Mouse (Mus musculus) T-helper 1 cell (primary cell): ENCODE data around the gene Cdca7l.
"Not testable (repeated sequence)": the region's sequence is repeated elsewhere in the genome, so short reads cannot be mapped to it uniquely, and the experiment has no call there.

Experiments used
- in situ Hi-C: fragments of 300-600 bp; cut with MboI, MseI; formaldehyde crosslinking; loops from one replicate; pipeline ENCODE4 v1.15.1; 2025; ENCODE audit warnings: high pct_unique_total_duplicates

Gene Cdca7l

DNA sequence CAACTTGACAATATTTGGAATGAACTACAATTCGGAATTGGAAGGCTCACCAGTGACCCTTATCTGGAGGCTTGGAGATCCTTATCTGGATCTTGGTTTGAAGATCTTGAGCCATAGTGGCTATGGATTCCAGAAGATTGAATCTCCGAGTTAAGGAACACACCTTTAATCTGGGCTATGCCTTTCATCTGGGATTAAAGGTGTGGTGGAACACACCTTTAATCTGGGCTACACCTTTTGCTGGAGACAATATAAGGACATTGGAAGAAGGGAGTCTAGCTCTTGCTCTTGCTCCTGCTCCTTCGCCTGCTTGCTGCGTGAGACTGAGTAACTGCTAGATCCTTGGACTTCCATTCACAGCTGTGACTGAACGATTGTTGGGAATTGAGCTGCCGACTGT lies at the start of gene Cdca7l:
TSS of gene Cdca7l (plus strand) at position 301 of the 400 bp plus-strand sequence.
- in situ Hi-C loops = not testable (repeated sequence)

DNA sequence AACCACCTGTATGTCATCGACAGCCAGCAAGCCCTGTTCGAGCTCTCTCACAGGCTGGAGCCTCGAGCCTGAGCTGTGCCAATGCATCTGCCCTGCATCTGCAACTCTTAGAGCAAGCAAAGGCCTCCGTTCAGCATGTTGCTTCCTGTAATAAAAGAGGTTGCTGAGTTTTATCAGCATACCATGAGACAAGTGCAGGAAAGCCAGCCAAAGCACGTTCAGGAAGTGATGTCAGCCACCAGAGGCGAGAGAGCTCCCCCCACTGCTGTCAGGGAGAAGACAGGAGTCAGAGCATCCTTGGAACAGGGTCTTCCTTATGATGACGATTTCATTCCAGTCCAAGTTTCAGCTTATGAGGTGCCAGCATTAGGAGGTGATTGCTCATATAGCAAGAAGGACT lies 48.1 kb upstream of the Cdca7l start:
- in situ Hi-C loops = no loop called here

DNA sequence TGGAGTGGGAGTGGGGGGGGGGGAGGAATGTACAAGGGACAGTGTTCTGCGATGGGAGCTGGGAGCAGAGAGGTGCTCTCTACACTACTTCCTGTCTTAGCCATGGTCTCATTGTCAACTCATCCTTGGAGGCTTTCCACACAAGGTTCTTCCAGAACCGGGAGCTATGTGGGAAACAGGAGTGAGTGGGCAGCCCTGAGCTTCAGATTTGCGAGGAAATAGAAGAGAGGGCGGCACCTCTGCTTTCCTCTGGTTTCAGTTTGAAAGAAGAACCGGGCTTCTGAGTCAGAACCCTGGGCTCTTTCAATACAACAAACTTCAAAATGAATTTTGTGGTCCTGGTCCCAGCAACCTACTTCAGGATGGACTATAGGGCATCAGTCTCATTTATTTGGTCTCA lies 43.7 kb upstream of the Cdca7l start:
- in situ Hi-C loops = loop anchor here (5.0 kb wide), 2 partner anchors 163 to 358 kb away; no protein-coding TSS in a partner anchor

DNA sequence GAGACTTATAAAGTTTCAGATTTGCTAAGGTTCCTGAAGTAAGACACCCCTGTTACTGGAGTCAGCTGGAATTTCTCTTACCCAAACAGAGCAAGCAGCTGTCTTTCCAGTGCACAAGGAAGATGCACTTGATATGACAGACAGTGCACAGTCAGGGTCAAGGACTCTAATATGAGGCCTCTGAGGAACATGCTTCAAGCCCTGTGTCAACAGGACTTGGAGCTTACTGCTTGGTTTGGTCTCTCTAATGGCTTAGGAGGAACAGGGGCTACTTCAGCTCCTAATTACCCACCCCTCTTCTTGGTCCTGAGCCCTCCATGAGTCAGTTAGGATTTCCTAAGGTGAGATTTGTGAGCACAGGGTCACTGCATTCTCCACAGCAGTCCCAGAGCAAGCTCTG lies 43.2 kb upstream of the Cdca7l start:
- in situ Hi-C loops = loop anchor here (5.0 kb wide), 2 partner anchors 164 to 359 kb away; no protein-coding TSS in a partner anchor

DNA sequence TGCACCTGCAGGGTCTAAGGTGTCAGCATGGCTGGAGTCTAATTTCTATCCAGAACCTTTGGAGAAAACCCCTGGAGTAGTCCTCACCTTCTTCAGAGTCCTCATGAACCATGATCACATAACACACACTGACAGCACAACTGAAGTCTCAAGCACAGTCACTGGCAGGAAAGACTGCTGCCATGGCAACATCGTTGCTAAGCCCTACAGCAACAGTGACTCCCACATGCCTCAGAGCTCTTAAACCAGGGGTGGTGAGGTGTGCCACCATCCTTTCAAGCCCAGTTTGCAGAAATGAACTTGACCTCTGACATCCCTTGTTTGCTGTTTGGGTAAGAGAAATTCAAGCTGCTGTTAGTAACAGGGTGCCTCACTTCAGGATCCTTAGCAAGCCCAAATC lies 42.4 kb upstream of the Cdca7l start:
- in situ Hi-C loops = loop anchor here (5.0 kb wide), 2 partner anchors 164 to 359 kb away; no protein-coding TSS in a partner anchor

DNA sequence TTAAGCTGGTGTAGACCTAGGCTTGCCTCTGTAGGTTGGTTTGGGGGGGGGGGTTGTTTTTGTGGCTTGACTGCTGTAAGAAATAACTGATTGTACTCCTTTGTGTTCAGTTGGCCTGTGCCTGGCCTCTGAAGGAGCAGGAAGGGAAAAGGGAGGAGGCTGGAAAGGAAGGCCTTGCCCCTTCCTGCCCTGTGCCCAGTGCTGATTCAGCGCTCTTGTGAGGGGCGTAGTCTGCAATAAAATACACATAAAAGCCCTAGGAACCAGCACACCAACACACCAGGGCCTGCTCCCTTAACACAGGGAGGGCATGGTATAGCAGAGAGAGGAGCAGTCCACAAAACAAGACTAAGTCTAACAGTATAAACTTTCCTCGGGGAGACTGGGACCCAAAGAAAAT lies 40.8 kb upstream of the Cdca7l start:
- in situ Hi-C loops = loop anchor here (5.0 kb wide), 2 partner anchors 166 to 361 kb away; no protein-coding TSS in a partner anchor

DNA sequence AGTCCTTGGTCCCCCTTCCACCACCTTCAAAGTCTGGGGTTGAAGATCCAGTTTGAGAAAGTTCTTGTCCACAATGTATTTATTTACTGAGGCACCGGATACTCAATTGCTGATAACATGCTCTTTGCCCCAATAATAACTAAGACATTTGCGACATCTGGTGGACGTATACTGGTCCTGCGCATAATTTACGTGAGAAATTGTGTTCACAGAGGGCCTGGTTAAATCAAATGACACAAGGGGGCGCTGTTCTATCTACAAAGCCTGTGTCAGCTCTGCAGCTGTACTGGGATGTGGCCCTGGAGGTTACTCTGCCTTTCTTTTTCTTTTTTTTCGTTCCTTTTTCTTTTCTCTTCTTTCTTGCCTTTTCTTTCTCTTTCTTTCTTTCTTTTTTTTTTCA lies 39.2 kb upstream of the Cdca7l start:
- in situ Hi-C loops = loop anchor here (5.0 kb wide), 2 partner anchors 168 to 363 kb away; no protein-coding TSS in a partner anchor

DNA sequence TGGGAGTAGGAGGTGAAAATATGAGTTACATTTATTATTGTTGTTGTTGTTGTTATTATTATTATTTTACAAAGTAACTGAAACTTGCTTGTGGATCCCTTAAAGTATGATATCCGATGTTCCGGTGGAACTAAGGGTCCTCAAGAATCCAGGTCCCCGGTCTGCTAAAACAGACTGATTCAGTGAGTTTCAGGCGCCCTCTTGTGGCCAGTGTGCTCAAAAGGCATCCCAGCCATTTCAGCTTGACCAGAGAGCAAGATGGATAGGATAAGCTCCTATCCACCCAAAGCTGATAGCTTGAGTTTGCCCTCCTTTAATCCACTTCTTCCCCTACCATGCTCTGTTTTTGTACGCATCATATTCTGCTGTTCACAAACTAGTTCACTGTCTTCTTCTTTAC lies 35.0 kb upstream of the Cdca7l start:
- in situ Hi-C loops = no loop called here

DNA sequence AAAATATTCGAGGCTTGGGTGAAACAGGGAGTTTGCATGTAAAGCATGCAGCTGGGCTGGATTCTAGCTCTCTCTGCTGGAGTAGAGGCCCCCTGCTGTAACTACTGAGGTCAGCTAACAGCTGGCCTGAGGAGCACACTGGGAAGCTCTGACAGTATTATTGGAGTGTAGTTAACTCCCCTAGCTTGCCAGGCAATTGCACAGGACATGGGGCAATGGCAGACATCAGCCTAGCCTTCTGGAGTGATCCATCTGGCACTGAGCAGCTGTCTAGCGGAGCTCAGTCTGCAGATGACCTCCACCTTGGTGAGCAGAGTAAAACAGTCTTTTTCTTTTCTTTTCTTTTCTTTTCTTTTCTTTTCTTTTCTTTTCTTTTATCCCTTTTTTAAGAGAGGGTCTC lies 33.9 kb upstream of the Cdca7l start:
- in situ Hi-C loops = no loop called here

DNA sequence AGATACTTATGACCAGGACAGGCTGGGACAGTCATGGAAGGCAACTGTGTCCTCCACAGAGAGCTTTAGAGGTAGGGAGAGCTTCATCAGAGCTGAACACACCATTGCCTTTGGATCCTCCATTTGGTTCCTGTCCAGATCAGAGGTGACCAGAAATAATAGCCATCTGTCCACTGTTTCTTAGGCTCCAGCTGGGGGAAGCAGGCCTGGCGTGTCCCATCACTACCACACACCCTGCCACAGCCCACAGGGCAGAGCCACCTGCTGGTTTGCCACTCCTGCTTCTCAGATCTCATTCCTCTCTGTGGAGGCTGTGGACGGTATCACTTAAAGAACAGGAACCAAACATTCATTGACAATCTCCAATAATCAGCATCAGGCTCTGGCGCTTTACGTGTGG lies 32.9 kb upstream of the Cdca7l start:
- in situ Hi-C loops = no loop called here

DNA sequence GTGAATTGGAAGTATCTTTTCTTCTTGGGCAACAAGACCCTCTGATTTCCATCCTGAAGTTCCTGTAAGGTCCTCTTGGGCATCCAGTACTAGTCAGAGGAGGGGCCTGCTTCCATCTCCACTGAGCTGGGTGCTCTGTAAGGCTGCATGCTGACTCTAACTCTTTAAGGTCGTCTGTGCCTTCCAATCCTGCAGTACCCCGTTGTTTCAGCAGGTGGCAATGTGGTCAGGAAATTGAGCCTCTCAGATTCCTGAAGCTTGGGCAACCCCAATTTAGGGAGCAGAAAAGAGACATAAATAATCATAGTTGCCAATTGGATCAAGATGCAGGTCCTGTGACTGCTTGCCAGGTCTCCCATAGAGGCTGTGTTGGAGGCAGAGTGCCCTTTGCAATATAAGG lies 31.5 kb upstream of the Cdca7l start:
- in situ Hi-C loops = no loop called here

DNA sequence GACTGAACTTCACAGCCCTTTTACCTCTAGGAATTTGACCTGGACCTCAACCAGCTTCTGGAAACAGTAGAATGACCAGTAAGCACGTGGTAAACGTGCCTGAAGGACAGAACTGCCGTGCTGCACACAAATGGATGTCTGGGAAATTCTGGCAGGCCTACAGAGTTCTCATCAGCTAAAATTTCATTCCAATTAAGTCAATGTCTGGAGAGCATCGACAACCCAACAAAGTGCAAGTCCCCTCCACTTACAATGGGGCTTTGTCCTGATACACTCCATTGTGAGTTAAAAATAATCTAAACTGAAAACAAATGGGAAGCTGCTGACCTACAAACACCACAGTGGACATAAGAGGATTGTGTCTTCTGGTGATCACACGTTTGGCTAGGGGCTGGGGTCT lies 27.2 kb upstream of the Cdca7l start:
- in situ Hi-C loops = no loop called here

DNA sequence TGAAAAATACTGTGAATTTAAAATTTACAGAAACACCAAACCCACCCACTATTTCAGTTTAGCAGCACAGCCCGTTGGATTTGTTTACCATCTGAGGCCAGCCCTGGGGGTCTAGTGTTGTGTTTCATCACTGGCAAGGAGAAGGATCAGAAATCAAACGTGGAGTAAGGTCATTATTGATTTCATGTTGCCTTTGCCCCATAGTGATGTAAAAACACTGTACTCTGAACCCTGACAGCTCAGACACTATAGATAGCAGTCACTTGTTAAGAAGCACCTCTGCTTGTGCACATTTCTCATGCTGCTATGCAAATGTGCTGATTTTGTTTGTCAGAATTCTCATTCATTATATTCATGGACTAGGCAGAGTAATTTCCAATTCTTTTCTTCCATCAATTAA lies 22.7 kb upstream of the Cdca7l start:
- in situ Hi-C loops = no loop called here

DNA sequence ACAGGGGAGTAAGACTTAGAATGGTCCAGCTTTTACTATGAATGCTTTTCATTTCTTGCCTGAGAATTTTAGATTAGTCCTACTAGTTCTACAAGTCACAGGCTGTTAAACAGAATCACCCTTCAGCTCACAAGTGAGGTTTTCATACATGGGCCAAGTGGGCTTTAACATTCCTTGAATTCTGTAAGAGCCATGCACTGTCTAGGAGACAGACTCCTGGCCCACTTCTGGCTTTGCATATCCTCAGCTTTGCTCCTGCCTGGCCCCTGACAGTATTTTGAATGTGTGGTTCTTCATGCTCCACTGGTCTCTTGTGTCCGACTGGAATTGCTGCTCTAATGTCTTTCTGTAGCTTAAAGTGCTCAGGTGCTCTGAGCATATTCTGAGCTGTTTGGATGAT lies 20.7 kb upstream of the Cdca7l start:
- in situ Hi-C loops = no loop called here

DNA sequence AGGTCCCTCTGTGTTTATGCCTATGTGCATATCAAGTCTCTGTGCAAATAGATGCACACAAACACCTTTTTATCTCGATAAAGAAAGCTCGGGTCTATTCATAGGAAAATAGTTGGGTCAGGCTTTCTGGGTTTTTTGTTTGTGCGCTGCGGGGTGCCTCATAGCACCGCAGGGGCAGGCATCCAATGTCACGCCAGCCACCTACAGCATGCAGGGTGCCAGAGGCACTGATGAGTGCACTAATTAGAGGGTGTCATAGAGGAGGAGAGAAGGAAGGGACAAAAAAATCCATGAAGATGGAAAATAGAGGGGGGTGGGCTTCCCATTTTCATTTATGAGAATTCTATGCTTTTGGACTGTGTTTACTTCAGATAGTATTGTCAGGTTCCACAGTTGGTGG lies 17.5 kb upstream of the Cdca7l start:
- in situ Hi-C loops = no loop called here

DNA sequence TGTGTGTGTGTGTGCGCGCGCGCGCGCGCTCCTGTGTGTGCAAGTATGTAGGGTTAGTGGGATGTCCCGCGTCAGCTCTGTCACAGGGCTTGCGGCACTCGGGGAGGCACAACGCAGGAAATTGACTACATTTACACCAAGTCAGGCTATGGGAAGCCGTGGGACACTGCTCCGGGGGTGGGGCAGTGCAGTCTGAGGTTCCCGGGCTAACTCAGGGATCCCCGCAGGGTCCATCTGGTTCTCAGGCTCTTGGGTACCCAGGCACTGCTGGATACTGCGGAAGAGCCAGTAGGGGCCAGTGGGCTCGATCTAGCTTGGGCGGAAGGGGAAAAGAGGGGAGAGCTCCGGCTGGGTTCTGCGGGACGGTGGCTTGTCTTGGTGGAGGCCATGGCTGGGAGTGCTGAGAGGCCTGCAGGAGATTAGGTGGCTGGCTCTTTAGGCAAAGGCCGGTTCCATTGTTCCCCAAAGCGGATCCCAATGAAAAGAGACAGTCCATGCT lies 15.5 kb upstream of the Cdca7l start:
- in situ Hi-C loops = no loop called here

DNA sequence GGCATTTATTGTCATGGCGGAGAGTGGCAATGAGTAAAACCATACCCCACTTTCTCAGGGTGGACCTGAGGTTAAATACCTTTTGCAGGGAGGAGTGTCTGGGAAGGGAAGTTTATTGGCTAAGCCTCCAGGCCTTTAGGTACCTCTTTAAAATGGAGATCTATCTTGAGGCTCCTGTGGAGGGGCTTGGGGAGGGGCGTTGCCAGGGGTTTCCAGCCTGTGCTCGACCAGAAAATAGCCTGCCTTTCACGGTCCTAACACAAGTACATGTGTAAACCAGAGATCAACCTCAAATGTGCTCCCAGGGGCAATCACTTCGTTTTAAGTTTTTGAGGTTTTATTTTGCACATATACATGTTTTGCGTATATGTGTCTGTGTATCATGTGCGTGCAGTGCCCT lies 15.1 kb upstream of the Cdca7l start:
- in situ Hi-C loops = no loop called here

DNA sequence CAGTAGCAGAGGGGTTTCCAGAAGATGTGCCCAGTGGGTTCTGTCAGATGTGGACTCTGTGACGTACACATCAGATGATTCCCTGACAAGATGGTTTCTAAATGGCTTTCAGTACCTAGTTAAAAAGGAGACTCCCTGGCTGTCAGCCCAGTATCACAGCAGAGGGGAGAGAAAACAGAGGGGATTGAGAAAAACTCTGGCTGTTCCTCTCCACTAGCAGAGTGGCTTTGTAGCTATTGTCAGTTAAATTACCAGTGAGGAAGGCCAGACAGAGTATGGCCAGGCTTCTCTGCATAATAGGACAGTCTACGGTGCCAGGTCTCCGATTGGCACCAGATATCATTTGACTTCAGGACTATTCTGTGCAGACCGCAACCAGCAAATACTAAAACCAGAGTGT lies 8.8 kb upstream of the Cdca7l start:
- in situ Hi-C loops = no loop called here

DNA sequence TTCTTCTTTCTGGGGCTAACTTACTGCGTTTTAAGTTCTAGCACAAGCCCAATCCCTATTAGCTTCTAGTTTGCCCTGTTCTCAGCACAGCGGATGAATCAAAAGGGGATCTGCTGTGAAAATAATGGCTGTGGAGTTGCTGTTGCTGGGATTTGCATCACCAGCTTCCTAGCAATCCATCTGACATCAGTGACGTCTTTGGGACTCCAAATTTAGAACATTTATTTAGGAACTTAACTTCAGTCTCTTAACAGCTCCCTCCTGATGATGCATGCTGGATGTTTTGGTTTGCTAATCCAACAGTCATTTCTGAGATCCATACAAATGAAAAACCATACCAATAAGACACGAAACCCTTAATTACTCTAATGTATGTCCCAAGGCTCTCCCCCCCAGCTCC lies 1.5 kb downstream of the Cdca7l start:
- in situ Hi-C loops = no loop called here

DNA sequence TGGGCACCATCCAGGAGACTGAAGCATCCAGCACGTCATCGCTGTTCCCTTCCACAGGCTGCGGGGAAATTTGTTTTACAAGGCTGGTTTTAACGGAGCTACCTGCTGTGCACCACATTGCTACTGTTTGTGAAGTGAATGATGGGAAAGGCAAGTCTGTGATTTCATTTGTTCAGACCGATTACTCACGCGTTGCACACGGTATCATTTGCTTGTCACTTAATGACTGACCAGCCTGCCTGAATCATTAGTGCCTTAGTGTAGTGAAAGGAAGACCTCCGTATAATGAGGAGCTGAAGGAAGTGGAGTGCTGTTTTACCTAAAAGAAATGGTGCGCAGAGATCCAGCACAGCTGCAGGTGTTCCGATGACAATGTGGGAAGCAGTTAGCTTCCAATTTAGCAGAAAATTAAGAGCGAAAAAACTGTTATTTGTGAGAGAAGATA lies 1.9 kb downstream of the Cdca7l start:
- in situ Hi-C loops = no loop called here

DNA sequence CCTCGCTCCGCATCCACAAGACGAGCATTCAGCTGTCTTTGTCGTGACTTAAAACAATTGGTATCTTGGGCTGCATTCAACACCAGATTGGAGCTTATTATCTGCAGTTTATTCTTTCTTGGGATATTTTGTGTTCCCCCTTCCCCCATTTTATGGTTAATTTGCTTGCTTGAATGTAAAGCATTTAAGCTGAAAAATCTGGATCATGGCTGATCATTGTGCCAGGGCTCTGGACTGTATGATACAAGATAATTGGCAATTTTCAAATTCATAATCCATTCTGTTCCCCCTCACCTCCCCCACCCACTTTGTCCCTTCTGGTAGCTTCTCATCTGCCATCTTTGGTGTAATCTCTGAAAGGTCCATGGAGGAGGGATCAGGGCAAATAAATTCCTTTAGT lies 2.4 kb downstream of the Cdca7l start:
- in situ Hi-C loops = no loop called here

DNA sequence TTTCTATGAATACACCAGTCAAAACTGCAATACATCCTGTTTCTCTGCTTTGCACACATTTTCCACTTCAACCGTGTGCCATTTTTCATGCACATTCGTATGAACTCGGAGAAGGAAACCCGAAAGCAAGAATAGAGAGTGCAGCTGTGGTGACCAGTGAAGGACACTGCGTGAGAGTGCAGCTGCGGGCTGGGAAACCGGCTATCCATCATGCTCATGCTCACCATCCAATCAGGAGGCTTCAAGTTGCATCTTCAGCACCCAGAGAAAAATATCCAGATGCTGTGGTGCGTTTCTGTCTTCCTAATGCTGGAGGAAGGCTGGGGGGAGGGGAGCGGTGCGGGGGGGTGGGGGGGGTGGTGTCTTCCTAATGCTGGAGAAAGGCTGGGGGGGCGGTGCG lies 3.5 kb downstream of the Cdca7l start:
- in situ Hi-C loops = no loop called here

DNA sequence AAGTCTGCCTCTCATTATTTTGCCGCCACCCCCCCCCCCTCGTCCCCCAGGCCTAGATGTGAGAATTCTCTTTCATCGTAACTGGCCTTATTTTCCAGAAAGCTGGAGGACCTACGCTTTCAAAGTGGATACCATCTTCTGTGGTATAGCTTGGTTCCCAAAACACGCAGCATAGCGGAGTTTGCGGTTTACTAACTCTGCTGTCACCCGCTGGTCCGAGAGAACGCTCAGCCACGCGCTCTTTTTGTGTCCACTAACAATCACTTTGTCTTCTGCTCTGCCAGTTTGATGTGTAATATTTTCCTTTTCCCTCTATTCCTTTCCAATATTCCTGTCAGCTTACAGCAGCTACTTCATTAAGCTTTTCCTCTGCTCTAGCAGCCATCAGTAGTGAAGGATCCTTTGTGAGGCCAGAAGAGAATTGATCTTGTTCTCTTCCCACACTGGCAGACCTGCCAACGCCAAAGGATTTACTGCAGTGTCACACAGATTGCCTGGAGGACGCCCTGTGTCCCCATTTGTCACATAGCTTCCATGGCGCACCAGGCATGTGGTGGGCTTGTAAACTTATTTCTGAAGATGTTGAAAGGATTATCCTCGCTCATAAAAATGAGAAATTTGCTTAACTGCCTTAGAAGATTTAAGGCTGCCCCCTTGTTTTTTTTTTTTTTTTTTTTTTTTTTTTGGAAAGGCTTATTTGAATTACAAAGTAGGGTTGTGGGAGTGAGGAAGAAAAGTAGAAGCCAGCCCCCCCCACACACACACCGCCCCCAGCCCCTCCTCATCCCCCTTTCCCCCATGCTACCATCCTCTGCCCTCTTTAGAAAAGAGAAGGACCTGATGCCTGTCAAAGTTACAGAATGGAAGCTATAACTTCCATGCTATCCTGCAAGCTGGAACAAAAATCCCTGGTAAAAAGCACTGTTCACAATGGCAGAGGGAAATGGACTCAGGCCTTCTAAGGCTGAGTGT lies 4.6 kb downstream of the Cdca7l start:
- in situ Hi-C loops = no loop called here
